Mouse (Mus musculus): ENCODE measurements around the gene Adcy1. TPM values are rescaled to one million over a fixed set of nuclear protein-coding genes. Genes with fewer than 3 reads are reported as not detected.

The Adcy1 gene
- total and polyA plus RNA-seq, 2 experiments from 2014 or later, result 12.6 to 142 TPM

DNA sequence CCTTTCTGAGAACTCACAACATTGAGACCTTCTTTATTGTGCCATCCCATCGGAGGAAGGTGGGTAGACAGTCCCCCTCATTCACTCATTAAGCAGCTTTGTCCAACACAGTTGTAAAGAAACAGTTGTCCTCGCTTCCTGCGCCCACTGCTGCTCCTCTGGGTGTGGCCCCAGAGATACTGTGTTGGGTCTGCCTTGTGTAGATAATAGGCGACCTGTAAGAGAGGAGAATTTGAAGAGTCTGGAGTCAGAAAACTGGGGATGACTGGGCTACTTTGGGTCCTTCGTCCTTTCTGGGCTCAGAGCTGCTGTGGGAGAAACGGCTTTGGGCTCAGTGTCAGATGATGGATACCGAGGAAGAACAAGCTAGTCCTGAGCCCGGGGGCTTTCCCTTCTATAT is 75.1 kb downstream of the Adcy1 start:
- 91% methylated on average over 8 of the region's 8 CpGs for WGBS
- TF ChIP-seq CTCF (IDR thresholded peaks at IDR 0.05), result no peak

DNA sequence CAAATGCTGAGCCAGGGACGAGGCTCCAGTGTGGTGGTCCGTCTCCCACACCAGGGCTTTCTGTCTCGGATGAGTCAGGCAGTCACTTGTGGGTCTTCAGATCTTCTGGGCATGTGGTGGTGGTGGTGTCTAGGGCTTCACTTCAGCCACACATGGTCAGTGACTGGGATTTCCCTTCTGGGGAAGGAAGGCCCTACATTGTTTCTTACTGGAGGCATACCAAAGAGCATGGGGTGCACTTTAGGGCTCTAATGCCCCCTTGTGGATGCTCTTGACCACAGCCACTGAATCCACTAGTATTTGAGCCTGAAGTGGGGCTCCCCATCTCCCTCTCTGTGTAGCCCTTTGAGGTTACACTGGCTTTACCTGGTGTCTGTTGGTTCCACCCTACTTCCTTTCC is 77.2 kb downstream of the Adcy1 start:
- H3K4me1 ChIP-seq (ENCODE audit: insufficient read depth, low read length), result no peaks in the 10 kb centered on the region; the same call in 1 of the 2 replicates
- peak; percentile 74 for TF ChIP-seq CTCF (IDR thresholded peaks at IDR 0.05)
- no peaks in the 10 kb centered on the region for H3K27me3 ChIP-seq (ENCODE audit: insufficient read depth, low read length)
- no peak overlapping the region for H3K9ac ChIP-seq (replicated peaks; ENCODE audit: low read length, poor library complexity, severe bottlenecking)
- H3K9me3 ChIP-seq (ENCODE audit: low read length), result no peaks in the 10 kb centered on the region
- H3K4me3 ChIP-seq (ENCODE audit: low read depth, low read length), result no peak overlapping the region
- peaks cover 17% of the 10 kb centered on the region for H3K36me3 ChIP-seq (ENCODE audit: insufficient read depth, low read length)
- H3K27ac ChIP-seq (ENCODE audit: low read depth, low read length), result no peak overlapping the region
- no peak overlapping the region for H3K4me2 ChIP-seq (ENCODE audit: low read depth, low read length, poor library complexity, severe bottlenecking)
- DNase-seq (ENCODE audit: low spot score), result peak; percentile 62
- 0 out of 2 replicates have a peak, but pooled peaks have one; percentile 22 for ATAC-seq (ENCODE audit: low FRiP score)
- 97% methylated on average over 3 of the region's 3 CpGs for WGBS

More for the DNA sequence above, 75.1 kb downstream of the Adcy1 start:
- H3K9me3 ChIP-seq (ENCODE audit: low read length), result no peaks in the 10 kb centered on the region
- H3K4me1 ChIP-seq (ENCODE audit: insufficient read depth, low read length), result no peaks in the 10 kb centered on the region; the same call in 1 of the 2 replicates
- ATAC-seq (ENCODE audit: low FRiP score) (no peak), DNase-seq (ENCODE audit: low spot score) (no peak)
- H3K4me3 ChIP-seq (ENCODE audit: low read depth, low read length), result no peak overlapping the region
- H3K4me2 ChIP-seq (ENCODE audit: low read depth, low read length, poor library complexity, severe bottlenecking), result no peak overlapping the region
- H3K36me3 ChIP-seq (ENCODE audit: insufficient read depth, low read length), result peaks cover 14% of the 10 kb centered on the region
- H3K27ac ChIP-seq (ENCODE audit: low read depth, low read length), result no peak overlapping the region
- no peak overlapping the region for H3K9ac ChIP-seq (replicated peaks; ENCODE audit: low read length, poor library complexity, severe bottlenecking)
- H3K27me3 ChIP-seq (ENCODE audit: insufficient read depth, low read length), result no peaks in the 10 kb centered on the region

DNA sequence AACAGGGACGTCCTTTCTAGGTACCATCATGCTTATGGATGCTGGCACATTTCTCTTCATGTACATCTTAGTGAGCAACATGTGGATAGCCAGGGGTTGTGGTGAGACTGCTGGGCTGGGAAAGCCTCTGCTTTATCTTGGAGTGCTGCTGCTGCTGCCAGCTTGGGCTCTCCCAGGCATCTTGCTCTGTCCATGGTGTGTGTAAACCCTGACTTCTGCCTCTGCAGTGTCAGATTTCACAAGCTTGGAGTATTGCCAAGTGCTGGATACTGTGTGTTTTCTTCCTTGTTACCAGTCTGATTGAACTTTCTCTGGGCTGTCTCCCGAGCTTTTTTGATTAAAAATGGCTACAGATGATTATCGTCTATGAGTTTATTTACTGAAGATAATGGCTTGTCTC is 79.4 kb downstream of the Adcy1 start:
- Histone ChIP-seq H3K4me3 (ENCODE audit: low read depth, low read length) (no peak overlapping the region), H3K36me3 (ENCODE audit: insufficient read depth, low read length) (peaks cover 25% of the 10 kb centered on the region), H3K27ac (ENCODE audit: low read depth, low read length) (no peak overlapping the region), H3K4me2 (ENCODE audit: low read depth, low read length, poor library complexity, severe bottlenecking) (no peak overlapping the region), H3K9me3 (ENCODE audit: low read length) (no peaks in the 10 kb centered on the region), H3K4me1 (ENCODE audit: insufficient read depth, low read length) (no peaks in the 10 kb centered on the region), H3K27me3 (ENCODE audit: insufficient read depth, low read length) (no peaks in the 10 kb centered on the region), H3K9ac (replicated peaks; ENCODE audit: low read length, poor library complexity, severe bottlenecking) (no peak overlapping the region)
- ATAC-seq (ENCODE audit: low FRiP score), result no peak
- peak; percentile 56 for DNase-seq (ENCODE audit: low spot score)
- TF ChIP-seq CTCF (IDR thresholded peaks at IDR 0.05), result no peak
- 48% methylated on average over 3 of the region's 3 CpGs for whole genome bisulfite sequencing

DNA sequence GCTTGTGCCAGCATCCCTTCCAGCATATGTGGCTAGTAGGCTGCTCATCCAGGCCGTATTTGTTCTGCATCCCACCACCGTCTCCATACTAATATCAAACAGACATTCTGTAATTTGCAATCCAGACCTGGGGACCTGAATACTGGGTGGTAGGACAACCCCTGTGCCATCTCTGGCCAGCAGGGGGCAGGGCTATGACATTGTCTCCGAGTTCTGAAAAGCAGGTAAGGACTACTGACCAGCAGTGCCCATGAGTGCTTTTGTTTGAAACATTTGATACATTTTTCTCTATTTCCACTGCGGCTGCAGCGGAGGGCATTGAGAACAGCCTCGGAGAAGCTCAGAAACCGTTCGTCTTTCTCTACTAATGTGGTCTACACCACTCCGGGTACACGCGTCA is 81.1 kb downstream of the Adcy1 start:
- Histone ChIP-seq H3K9me3 (ENCODE audit: low read length) (no peaks in the 10 kb centered on the region), H3K36me3 (ENCODE audit: insufficient read depth, low read length) (peaks cover 19% of the 10 kb centered on the region), H3K4me1 (ENCODE audit: insufficient read depth, low read length) (no peaks in the 10 kb centered on the region), H3K27ac (ENCODE audit: low read depth, low read length) (no peak overlapping the region), H3K9ac (replicated peaks; ENCODE audit: low read length, poor library complexity, severe bottlenecking) (no peak overlapping the region), H3K4me3 (ENCODE audit: low read depth, low read length) (no peak overlapping the region), H3K27me3 (ENCODE audit: insufficient read depth, low read length) (no peaks in the 10 kb centered on the region), H3K4me2 (ENCODE audit: low read depth, low read length, poor library complexity, severe bottlenecking) (no peak overlapping the region)
- DNase-seq (ENCODE audit: low spot score) (no peak), ATAC-seq (ENCODE audit: low FRiP score) (no peak)
- TF ChIP-seq CTCF (IDR thresholded peaks at IDR 0.05), result peak; percentile 58
- 92% methylated on average over 11 of the region's 11 CpGs for WGBS

DNA sequence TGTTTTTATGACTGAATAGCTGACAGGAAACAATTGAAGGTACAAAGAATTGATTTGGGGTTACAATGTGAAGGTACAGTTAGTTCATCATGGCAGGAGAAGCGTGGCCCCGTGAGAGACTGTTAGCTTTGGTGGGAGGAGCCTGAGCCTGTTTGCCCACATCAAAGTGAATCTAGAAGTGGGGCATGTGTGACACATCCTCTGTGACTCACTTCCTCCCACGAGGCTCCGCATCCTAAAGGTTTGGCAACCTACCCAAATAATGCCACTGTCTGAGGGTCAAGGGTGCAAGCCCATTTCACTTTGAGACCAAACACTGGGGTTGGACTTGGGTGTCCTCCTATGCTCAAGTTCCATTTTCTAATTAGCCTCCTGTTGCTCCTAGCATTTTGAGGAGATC is 81.9 kb downstream of the Adcy1 start:
- Histone ChIP-seq H3K27ac (ENCODE audit: low read depth, low read length) (no peak overlapping the region), H3K9me3 (ENCODE audit: low read length) (no peaks in the 10 kb centered on the region), H3K4me1 (ENCODE audit: insufficient read depth, low read length) (no peaks in the 10 kb centered on the region), H3K9ac (replicated peaks; ENCODE audit: low read length, poor library complexity, severe bottlenecking) (no peak overlapping the region), H3K27me3 (ENCODE audit: insufficient read depth, low read length) (no peaks in the 10 kb centered on the region), H3K4me3 (ENCODE audit: low read depth, low read length) (no peak overlapping the region), H3K36me3 (ENCODE audit: insufficient read depth, low read length) (peaks cover 22% of the 10 kb centered on the region), H3K4me2 (ENCODE audit: low read depth, low read length, poor library complexity, severe bottlenecking) (no peak overlapping the region)
- TF ChIP-seq CTCF (IDR thresholded peaks at IDR 0.05), result no peak
- WGBS, result 91% methylated on average over 4 of the region's 4 CpGs
- no peak for ATAC-seq (ENCODE audit: low FRiP score)
- no peak for DNase-seq (ENCODE audit: low spot score)

DNA sequence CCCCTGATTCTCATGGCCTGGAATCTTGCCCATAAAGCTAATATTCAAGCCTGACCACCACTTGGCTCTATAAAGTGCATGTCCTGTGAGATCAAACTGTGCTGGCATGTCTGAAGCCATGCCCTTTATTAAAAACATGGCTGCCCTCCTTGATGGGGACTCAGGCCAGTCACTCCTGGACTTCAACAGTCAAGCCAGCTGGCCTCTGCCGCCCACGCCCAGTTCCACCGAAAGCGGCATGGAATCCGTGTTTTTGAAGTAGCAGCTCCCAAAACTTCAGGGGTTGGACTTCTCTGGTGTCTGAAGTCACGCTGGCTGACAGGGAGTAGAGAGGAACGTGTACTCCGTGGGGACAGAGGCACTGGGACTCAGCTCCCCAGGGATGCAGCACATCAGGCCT is 84.2 kb downstream of the Adcy1 start:
- no peak overlapping the region for H3K27ac ChIP-seq (ENCODE audit: low read depth, low read length)
- H3K4me1 ChIP-seq (ENCODE audit: insufficient read depth, low read length), result no peaks in the 10 kb centered on the region
- no peak overlapping the region for H3K4me2 ChIP-seq (ENCODE audit: low read depth, low read length, poor library complexity, severe bottlenecking)
- no peak for TF ChIP-seq CTCF (IDR thresholded peaks at IDR 0.05)
- WGBS, result 94% methylated on average over 8 of the region's 8 CpGs
- H3K9ac ChIP-seq (replicated peaks; ENCODE audit: low read length, poor library complexity, severe bottlenecking), result no peak overlapping the region
- no peaks in the 10 kb centered on the region for H3K9me3 ChIP-seq (ENCODE audit: low read length)
- peaks cover 39% of the 10 kb centered on the region for H3K36me3 ChIP-seq (ENCODE audit: insufficient read depth, low read length)
- H3K27me3 ChIP-seq (ENCODE audit: insufficient read depth, low read length), result no peaks in the 10 kb centered on the region
- DNase-seq (ENCODE audit: low spot score) (no peak), ATAC-seq (ENCODE audit: low FRiP score) (no peak)
- H3K4me3 ChIP-seq (ENCODE audit: low read depth, low read length), result no peak overlapping the region
